Mouse (Mus musculus) monocyte, adult 5-6 weeks (primary cell): Measurements from ENCODE around the gene Gm17606. TPM values are rescaled to one million over a fixed set of nuclear protein-coding genes. Genes with fewer than 3 reads are reported as not detected.

Experiments used
- ATAC-seq: fragments of 153-309, 156-312 bp; replicated peaks from 2 replicates; pipeline ENCODE4 v1.8.0; 2017; ENCODE audit warnings: mild to moderate bottlenecking; ENCODE audit not compliant: low TSS enrichment, insufficient number of reproducible peaks, severe bottlenecking, poor library complexity, low FRiP score
- total RNA-seq: library from RNA; stranded (forward); fragments of 200-1000, 200-491, 200-594 nt; gene quantifications from 3 replicates; pipeline ENCODE4 v1.2.3, GENCODE M21; 2017

Gm17606 gene
- total RNA-seq, 1 experiment from 2014 or later, result not detected

- ATAC-seq, result no peak
Observed at GRCm38 (mm10) chr14:54647900-54648299, 7.1 kb downstream of the Gm17606 start.

DNA sequence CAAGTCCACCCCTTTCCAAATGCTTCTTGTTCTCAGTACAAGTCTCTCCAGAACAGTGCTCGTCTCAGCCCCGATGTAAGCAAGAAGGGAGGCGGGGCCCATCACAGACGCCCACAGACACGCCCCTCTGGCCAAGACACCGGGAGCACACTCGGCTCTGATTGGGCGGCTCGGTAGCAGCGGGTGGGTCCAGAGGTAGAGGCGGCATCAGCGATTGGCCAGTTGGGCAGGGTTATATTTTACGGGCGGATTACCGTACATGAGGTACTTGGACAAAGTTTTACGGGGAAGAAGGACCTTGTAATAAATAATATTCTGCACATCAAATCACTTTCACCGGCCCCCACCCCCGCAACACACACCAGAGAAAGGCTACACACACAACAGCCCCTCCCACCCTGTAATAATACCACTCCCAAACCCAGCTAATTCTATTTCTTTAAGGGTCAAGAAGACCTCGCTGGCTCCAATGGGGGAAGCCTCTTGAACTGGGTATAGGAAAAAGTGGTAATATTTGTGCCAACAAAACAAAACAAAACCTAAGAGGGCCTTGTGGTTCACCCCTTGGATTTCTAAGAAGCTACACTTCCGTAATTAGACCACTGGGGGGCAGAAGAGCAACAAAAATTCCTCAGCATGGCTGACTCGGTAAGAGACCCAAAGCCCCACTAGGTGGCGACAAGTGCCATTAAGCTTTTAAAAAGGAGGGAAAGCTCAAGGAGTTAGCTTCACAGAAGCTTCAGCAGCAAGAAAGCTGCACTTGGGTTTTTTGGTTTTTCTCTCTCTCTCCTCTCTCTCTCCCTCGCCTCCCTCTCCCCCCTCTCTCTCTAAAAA lies 10.1 kb downstream of the Gm17606 start:
- peak; percentile 73 for ATAC-seq

DNA sequence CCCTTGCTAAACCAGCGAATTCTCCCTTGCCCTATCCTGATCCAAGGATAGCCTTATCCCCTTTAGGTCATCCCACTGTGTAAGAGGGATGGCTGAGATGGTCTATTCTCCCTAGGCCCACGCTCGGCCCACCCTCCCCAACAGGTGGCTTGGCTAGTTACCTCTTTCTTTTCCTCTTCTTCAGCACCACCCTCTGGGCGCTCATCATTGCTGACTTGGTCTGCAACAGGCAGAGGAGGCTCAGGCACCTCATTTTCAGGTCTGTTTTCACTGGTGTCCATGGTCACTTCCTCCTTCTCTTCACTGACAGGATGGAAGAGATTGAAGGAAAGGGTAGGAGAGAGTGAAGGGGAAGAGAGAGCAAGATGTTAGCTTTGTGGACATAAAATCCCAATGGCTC lies 10.8 kb downstream of the Gm17606 start:
- ATAC-seq, result no peak

DNA sequence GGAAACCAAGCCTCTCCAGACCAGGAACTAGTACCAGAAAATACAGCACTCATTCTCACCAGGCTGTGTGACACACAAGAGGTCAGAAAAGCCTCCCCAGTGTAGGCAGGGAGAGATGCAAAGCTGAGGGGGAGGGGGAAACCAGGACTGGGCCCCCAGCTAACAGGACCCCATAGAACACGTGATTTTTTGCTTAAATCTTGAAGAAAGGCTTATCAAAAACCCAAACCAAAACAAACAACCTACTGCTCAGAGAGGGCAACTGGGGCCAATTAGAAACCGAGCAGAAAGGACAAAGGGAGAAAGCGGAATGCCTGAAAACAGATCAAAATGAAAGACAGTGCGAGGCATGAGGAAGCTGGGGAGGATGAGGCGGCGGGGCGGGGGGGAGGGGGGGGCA lies 12.0 kb downstream of the Gm17606 start:
- ATAC-seq, result no peak

DNA sequence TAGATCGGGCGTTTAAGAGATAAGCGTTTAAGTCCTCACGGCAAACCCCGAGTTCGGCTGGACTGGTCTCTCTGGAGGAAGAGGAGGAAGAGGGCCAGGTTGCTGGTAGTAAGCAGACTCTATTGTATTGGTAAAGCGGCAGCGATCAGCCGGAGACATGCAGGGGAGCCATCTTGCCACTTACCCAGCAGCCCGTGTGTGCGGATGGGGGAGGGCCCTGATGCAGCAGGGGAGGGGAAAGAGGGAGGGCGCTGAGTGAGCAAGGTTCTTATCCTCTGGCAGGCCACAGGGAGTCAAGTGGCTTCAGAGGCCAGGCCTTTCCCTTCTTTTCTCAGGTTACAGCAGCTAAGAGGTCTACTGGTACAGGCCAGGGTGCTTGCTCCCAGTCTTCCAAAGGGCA lies 12.7 kb downstream of the Gm17606 start:
- peak; percentile 91 for ATAC-seq

DNA sequence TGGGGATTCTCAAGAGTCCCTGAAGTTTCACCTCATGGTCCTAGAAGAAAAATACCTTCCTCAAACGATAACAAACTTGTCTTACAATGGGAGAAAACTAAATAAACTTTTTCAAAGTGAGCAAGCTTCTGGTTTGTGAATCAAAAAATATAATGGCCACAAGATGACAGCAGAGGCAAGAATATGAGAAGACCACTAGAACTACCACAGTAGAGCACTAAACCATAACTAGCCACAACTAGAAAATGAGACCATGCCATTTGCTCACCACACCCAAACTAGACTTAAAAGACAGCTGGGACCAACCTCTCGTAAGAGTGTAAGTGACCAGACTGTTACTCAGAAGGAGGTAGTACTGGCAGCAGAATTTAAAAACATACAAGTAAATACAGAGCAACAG lies 19.3 kb downstream of the Gm17606 start:
- ATAC-seq, result no peak

DNA sequence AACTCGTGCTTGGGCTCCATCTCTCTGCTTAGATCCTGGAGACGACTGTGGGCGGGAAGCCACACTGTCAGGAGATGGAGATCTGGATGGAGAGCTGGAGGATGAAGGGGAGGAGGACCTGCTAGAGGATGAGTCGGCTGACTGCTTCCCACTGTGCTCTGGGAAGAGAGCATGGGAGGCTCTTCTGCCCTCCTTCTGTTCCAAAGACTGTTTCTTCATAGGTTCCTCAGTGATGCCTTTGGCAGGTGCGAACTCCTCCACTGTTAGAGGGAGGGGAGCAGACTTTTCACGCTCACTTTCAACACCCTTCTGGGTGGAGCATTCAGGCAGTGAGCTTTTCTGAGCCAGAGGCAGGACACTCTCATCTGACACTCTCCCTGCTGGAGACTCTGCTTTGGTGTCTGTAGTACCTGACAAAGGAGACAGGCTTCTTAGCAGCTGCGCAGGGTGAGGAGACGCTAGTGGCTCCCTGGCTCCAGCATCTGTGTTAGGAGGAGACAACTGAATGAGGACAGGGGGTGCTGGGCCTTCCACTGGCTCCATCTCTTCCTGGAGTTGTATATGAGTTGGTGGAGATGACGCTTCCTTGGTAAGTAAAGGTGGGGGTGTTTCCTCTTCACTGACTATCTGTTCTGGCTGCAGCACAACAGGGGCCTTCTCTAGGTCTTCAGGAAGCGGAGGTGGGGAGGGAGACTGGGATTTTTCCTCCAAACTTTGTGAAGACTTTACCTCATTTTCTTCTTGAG lies 23.9 kb downstream of the Gm17606 start:
- 0 out of 2 replicates have a peak, but pooled peaks have one; percentile 31 for ATAC-seq

- ATAC-seq, result no peak
Observed at GRCm38 (mm10) chr14:54669381-54669780, 28.6 kb downstream of the Gm17606 start.

- no peak for ATAC-seq
Observed at GRCm38 (mm10) chr14:54674317-54674716, 33.6 kb downstream of the Gm17606 start.

- ATAC-seq, result no peak
Observed at GRCm38 (mm10) chr14:54676290-54676689, 35.5 kb downstream of the Gm17606 start.

DNA sequence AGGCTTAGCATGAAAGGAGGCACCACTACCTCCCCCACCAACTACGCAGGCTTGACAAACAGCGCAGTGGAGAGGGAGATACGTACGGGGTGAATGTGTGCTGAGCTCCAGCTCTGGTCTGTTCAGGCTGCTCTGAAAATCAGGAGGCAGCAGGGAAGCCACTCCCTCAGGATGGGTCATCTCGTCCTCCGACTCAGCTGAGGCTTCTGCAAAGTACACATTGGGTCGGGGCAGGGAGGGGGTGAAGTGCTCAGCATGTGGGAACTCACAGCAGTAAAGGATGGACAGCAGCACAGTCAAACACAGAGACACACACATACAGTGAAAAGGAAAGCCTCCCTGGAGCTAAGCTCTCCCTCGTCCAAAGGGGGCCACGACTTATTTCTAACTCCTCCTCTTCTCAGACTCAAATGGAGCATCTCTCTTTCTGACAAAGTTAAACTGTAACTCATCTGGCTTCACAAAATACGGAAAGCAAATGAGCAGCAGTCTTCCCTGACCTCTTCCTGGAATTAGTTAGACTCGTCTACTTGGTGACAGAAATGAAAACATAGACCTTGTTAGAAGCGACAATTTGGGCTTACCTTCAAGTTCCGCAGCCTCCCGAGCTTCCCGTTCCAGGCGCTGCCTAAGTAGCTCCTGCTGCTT lies 38.0 kb downstream of the Gm17606 start:
- no peak for ATAC-seq

GRCm38 (mm10) chr14:54682396-54682795 lies 41.6 kb downstream of the Gm17606 start:
- no peak for ATAC-seq

DNA sequence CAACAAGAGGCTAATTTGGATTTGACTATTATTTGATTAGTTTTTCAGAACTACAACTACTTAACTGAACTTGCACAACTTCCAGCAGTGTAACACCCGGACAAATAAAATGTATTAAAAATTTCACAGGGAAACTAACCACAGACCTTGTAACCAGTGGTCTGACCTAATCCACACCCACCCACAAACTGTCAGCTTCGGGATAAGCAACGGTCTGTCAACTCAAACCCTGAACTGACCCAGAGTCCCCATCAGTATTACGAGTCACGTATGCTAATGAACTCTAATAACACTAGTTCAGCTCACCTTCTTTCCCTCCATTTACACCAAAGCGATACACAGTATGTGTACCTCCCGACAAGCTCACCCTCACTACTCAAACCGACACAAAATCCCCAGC lies 44.7 kb downstream of the Gm17606 start:
- no peak for ATAC-seq

DNA sequence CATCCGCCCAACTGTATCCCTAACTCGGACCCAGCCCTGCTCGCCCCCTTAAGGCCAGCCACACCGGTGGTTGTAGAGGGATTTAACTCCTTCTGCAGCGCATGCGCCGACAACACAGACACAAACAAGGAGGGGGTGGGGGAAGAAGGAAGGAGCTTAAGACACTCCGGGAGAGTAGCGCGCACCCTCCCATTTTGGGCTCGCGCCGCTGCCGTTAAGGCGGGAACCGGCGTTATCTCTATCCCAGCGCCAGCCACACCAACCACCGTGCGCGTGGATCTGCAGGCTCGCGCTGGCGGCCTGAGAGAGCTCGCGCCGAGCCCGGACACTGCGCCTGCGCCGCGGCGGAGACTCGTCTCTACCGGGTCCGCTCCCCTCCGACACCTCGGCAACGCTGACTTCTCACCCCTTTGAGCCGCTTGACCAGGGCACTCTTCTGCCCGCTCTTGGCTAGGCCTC lies 45.3 kb downstream of the Gm17606 start, which contains the start of gene 1700123O20Rik:
Gene 1700123O20Rik (plus strand): TSS at position 154 of the 459 bp plus-strand sequence.
- ATAC-seq, result peak; percentile 45; the same call in 1 of the 2 replicates

- ATAC-seq, result peak; percentile 95
Observed at GRCm38 (mm10) chr14:54686522-54687143, 45.9 kb downstream of the Gm17606 start, which contains the start of gene Acin1. Acin1 (minus strand) TSS chr14:54686931.

- ATAC-seq, result no peak
Observed at GRCm38 (mm10) chr14:54687251-54687650, 46.5 kb downstream of the Gm17606 start.

DNA sequence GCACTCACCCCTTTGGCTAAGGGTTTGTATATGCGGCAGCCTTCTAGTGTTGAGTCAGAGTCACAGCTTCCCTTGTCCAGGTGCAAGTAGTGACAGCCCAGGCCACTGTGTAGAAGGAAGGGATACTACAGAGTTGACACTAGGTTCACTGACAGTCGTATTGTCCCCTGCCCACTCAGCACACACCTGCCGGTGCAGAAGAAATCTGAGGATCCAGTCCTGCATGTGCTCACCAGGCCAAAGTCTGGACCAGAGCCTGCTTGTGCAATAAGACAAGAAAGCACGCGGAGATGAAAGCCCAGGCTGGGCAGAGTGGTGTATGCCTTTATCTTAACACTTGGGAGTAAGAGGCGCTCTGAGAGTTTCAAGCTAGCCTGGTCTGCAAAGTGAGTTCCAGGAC lies 54.3 kb downstream of the Gm17606 start:
- ATAC-seq, result 0 out of 2 replicates have a peak, but pooled peaks have one; percentile 20

DNA sequence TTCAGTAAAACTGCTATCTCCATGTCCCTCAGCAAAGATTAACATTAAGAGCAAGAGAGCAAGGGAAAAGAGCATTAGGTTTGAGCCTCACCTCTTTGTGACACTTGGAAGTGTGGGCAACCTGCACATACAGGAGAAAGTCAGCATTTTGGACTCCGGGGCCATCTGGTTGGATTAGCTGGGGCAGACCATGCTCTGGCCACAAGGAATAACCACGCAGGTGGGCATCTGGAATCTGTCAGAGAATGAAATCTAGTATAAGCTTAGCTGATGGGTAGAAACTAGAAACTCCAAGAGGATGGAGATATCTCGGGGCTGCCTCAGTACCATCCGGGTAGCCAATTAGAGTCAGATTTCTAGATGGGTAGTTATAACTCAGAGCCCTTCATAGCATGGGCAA lies 56.0 kb downstream of the Gm17606 start:
- ATAC-seq, result no peak
